Mouse (Mus musculus): ENCODE measurements at regions not wholly inside any gene's neighbourhood (a gene's known extent, or its start where the extent isn't known, plus 50 kb on each side); places are given as distances from the start of the nearest gene placed in this dataset.

- TF ChIP-seq CTCF (IDR thresholded peaks at IDR 0.05; ENCODE audit: extremely low read depth, insufficient read depth, low read length) (no peak), POLR2A (IDR thresholded peaks at IDR 0.05; ENCODE audit: extremely low read depth, insufficient read depth, low read length) (no peak)
Measured at GRCm38 (mm10) chr3:65469207-65469606, 59.0 kb upstream of the Tiparp start.
